In genomic region chr17:66416436-66416835, GRCm38 (mm10) we compare ENCODE assay signal across 9 mouse cellular contexts. TPM values are rescaled to one million over a fixed set of nuclear protein-coding genes. Genes with fewer than 3 reads are reported as not detected.
DNase-seq lines count a peak whose midpoint lies in the region; ATAC-seq and TF ChIP-seq lines count a peak whose summit lies in the region.
"Had no signal": no experiment of that assay in that cellular context is flagged by ENCODE, and none has a peak within 500 bp of the region (broad histone marks: within the 10 kb centered on the region; RNA-seq: fewer than 3 reads in every experiment).

No protein-coding gene starts in this region.

- ATAC-seq in hindbrain, embryonic 14.5 days (ENCODE audit: low FRiP score): peak; percentile 7; the same call in 1 of the 2 replicates
- peak; percentile 82 for ATAC-seq in liver, postnatal 0 days
- ATAC-seq in monocyte, adult 5-6 weeks (replicated peaks; ENCODE audit: insufficient number of reproducible peaks, low FRiP score, low TSS enrichment, poor library complexity, severe bottlenecking): no peak

- no peak overlapping the region for H3K27ac ChIP-seq in brown adipose tissue, adult 24 weeks (replicated peaks; ENCODE audit: low read depth, low read length)
- peak overlapping the region; percentile 81 for H3K27ac ChIP-seq in hindbrain, embryonic 14.5 days
- H3K27ac ChIP-seq in liver, postnatal 0 days (ENCODE audit: low read depth): no peak overlapping the region

- TF ChIP-seq EP300 in liver, postnatal 0 days (IDR thresholded peaks at IDR 0.05; ENCODE audit: low read depth): no peak

- peaks cover 74% of the 10 kb centered on the region for H3K36me3 ChIP-seq in E14TG2a.4 (ENCODE audit: insufficient read depth, low read length)
- no peaks in the 10 kb centered on the region for H3K36me3 ChIP-seq in hindbrain, embryonic 14.5 days (replicated peaks; ENCODE audit: control insufficient read depth, insufficient read depth)
- no peaks in the 10 kb centered on the region for H3K36me3 ChIP-seq in liver, postnatal 0 days (replicated peaks; ENCODE audit: insufficient read depth, low read length)

- H3K4me3 ChIP-seq in E14TG2a.4 (replicated peaks; ENCODE audit: low read length): peak overlapping the region; percentile 64
- H3K4me3 ChIP-seq in brown adipose tissue, adult 24 weeks (ENCODE audit: insufficient read depth, low read depth, low read length): peak overlapping the region; percentile 58
- no peak overlapping the region for H3K4me3 ChIP-seq in hindbrain, embryonic 14.5 days (replicated peaks; ENCODE audit: low read length)
- no peak overlapping the region for H3K4me3 ChIP-seq in liver, postnatal 0 days (ENCODE audit: low read depth, low read length)

- peaks cover 97% of the 10 kb centered on the region for H3K4me1 ChIP-seq in E14TG2a.4 (replicated peaks; ENCODE audit: low read depth, low read length)
- no peaks in the 10 kb centered on the region for H3K4me1 ChIP-seq in brown adipose tissue, adult 24 weeks (ENCODE audit: control insufficient read depth, insufficient read depth, insufficient read length, low read length)
- H3K4me1 ChIP-seq in hindbrain, embryonic 14.5 days (replicated peaks; ENCODE audit: control insufficient read depth, insufficient read depth, low read length): peaks cover 46% of the 10 kb centered on the region
- peaks cover 4% of the 10 kb centered on the region; the same call in 1 of the 2 replicates for H3K4me1 ChIP-seq in liver, postnatal 0 days (ENCODE audit: insufficient read depth)

- DNase-seq in hindbrain, embryonic 14.5 days (ENCODE audit: low spot score): no peak
- peak; percentile 36 for DNase-seq in liver, postnatal 0 days
- no peak for DNase-seq in spleen, adult 18-20 months
- no peak for DNase-seq in T-cell, adult 2 months (ENCODE audit: low spot score)
- DNase-seq in retina, postnatal 1 day: no peak
- DNase-seq: heart, adult 18-20 months had no signal

- H3K9me3 ChIP-seq in E14TG2a.4 (ENCODE audit: low read length): no peaks in the 10 kb centered on the region
- H3K9me3 ChIP-seq in hindbrain, embryonic 14.5 days (ENCODE audit: control insufficient read depth, low read length): no peaks in the 10 kb centered on the region
- H3K9me3 ChIP-seq in liver, postnatal 0 days (ENCODE audit: low read length): no peaks in the 10 kb centered on the region

- H3K27me3 ChIP-seq in E14TG2a.4 (ENCODE audit: insufficient read depth, low read length): no peaks in the 10 kb centered on the region
- H3K27me3 ChIP-seq in hindbrain, embryonic 14.5 days (ENCODE audit: control insufficient read depth, insufficient read depth, low read length): no peaks in the 10 kb centered on the region
- H3K27me3 ChIP-seq in liver, postnatal 0 days (ENCODE audit: insufficient read depth, low read length): no peaks in the 10 kb centered on the region

- TF ChIP-seq CTCF in E14TG2a.4 (conservative IDR thresholded peaks at IDR 0.05; ENCODE audit: low read length): no peak
- no peak for TF ChIP-seq CTCF in liver, postnatal 0 days (IDR thresholded peaks at IDR 0.05; ENCODE audit: low read depth)

- peak overlapping the region; percentile 48 for H3K4me2 ChIP-seq in hindbrain, embryonic 14.5 days (replicated peaks)
- no peak overlapping the region for H3K4me2 ChIP-seq in liver, postnatal 0 days (ENCODE audit: low read depth, low read length)

- WGBS in hindbrain, embryonic 14.5 days: 53% methylated on average over 7 of the region's 7 CpGs
- WGBS in liver, postnatal 0 days (ENCODE audit: insufficient replicate concordance): 47% methylated on average over 7 of the region's 7 CpGs

- H3K9ac ChIP-seq in hindbrain, embryonic 14.5 days: peak overlapping the region; percentile 43; the same call in 1 of the 2 replicates
- H3K9ac ChIP-seq in liver, postnatal 0 days (replicated peaks): no peak overlapping the region

RNA-seq across cellular contexts. Expression of gene Mtcl1, which starts 33.1 kb away (rescaled TPM):
- 0.24 and 0.25 TPM in 2 replicates for polyA plus RNA-seq in brown adipose tissue, adult 24 weeks (2012; ENCODE audit: insufficient read depth, insufficient read length, missing spikeins)
- 35.1 and 37.9 TPM in 2 replicates for polyA plus RNA-seq in hindbrain, embryonic 14.5 days (2014; fragmentation: Nextera tagmentation; extraction: Ambion mirVana)
- polyA plus RNA-seq in liver, postnatal 0 days (2015; fragmentation: Nextera tagmentation; extraction: Ambion mirVana): 0.13 and 0.14 TPM in 2 replicates
- total RNA-seq in monocyte, adult 5-6 weeks (2017): 1.1 TPM in 1 of 3 replicates, not detected in the others

Comparison
In these comparisons a context has a peak if more than half of its experiments do, and no peak if none do; other contexts are left out.
1. H3K4me3 ChIP-seq: peak in E14TG2a.4 (single experiment) and brown adipose tissue, adult 24 weeks (single experiment); none in hindbrain, embryonic 14.5 days (single experiment) and liver, postnatal 0 days (single experiment).
2. RNA of gene Mtcl1, which starts 33.1 kb away (polyA plus RNA-seq): 35.1 to 37.9 TPM in hindbrain, embryonic 14.5 days; 0.24 to 0.25 TPM in brown adipose tissue, adult 24 weeks and 0.13 to 0.14 TPM in liver, postnatal 0 days; every median in the first group is over 10 times any median in the second.